Mouse (Mus musculus) B cell, adult 2 months (primary cell): ENCODE measurements around the gene Casq1.
"Not testable (repeated sequence)": the region's sequence is repeated elsewhere in the genome, so short reads cannot be mapped to it uniquely, and the experiment has no call there.

Source experiments
- DNase-seq, 2 experiments: peaks; one replicate each; pipeline ENCODE4 v3.0.0; 2022

Casq1 gene

DNA sequence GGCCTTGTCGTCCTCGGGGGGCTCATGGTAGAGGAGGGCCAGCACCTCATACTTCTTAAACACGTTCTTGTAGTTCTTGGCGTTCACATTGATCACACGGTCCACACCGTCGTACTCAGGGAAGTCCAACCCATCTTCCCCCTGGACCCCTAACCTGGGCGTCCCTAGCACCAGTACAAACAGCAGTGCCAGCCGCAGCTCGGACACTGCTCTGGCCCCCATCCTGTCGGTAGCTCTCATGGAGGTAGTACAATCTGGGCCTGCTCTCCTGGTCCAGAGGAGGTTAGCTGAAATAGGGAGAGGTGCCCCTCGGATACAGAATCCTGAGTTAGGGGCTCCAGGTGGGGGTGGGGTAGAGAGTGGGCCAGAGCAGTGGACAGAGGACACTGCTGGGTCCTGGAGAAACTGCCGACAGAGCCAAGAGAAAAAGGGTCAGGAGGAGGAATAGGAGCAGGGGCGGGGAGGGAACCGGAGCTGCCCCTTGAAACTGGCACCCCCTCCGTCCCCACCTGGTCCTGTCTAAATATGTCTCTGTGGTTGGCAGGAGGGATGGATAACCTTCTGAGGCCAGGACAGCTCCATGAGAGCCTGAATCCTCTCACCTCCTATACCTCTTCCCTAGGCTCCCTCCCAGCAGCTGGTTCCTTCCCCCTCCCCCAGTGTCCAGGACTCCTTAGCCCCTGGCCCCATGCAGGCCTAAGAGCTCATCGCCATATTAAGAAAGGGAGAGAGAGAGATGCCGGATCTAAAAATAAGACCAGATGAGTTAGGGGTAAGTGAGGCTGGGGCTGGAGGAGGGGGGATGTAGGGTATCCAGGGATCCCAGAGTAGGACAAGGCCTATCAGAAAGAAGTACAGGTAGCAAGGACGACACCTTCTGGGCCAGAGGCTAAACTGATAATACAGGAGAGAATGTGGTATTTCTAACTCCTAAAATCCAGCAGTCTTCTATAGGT, at the start of gene Casq1:
TSS of gene Casq1 (minus strand) at position 418 of the 956 bp plus-strand sequence.
- no peak for DNase-seq

DNA sequence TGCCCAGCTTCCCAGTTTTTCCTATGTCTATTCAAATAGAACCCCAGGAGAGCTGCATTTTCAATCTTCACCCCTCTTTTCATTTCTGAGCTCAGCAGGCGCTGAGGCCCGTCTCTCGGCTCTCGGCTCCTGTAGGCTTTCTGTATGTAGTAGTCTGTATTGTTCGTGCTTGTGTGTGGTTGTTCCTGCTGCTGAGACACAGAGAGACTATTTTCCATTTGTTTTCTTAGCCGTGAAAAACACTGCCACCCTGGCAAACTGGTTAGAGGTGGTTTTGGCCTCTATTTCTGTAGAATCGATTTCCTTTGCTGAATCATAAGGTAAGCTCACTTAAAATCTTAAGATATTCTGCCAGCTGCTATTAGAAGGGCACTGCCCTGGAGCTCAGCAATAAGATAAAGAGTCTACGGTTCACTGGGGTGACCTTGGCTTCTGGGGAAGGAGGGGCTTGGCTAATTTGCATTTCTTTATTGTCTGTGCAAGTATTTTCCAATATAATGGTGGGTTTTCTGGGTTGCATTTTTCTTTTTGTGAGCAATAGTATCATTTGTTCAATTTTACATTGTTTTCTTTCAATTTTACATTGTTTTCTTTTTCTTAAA, 41.9 kb upstream of the Casq1 start, which contains the start of gene Igsf8:
TSS of gene Igsf8 (plus strand) at position 165 of the 602 bp plus-strand sequence.
- DNase-seq = no peak

- no peak for DNase-seq
Observed at GRCm38 (mm10) chr1:172258314-172258713, 38.6 kb upstream of the Casq1 start, which contains the start of gene Atp1a4. TSS of gene Atp1a4 (minus strand) at chr1:172258414.

DNA sequence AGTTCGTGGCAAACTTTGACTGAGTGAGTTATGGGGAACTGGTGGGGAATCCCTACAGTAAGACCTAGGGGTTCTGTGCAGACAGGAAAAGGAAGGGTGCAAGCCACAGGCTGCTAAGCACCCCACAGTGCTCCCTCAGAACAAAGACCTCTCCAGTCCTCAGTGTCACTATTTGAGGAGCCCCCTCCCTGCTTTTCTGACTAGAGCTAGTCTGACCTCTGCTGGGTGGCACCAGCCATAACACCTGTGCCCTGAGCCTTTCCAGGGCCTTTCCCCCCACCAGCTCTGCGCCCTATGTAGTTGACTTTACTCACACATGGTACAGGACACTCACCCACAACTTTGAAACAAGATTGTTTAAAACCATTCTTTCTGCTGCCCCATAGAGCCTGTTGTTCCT, 28.0 kb upstream of the Casq1 start:
- DNase-seq = peak; percentile 31 to 32

- DNase-seq = no peak
Observed at GRCm38 (mm10) chr1:172247216-172247615, 27.5 kb upstream of the Casq1 start.

DNA sequence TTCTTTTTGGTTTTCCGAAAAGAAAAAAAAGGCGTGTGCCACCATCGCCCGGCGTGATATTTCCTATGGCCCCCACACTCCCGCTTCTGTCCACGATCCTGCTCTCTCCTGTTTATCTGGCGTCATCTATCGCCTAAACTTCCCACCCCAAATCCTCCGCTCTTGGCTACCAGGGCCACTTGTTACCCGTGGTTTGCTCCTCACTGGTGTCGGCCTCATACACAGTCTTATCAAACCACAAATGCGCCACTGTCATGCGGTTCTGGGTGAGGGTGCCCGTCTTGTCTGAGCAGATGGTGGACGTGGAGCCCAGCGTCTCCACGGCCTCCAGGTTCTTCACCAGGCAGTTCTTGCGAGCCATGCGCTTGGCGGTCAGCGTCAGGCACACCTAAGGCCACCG, 25.0 kb upstream of the Casq1 start:
- not testable (repeated sequence) for DNase-seq

DNA sequence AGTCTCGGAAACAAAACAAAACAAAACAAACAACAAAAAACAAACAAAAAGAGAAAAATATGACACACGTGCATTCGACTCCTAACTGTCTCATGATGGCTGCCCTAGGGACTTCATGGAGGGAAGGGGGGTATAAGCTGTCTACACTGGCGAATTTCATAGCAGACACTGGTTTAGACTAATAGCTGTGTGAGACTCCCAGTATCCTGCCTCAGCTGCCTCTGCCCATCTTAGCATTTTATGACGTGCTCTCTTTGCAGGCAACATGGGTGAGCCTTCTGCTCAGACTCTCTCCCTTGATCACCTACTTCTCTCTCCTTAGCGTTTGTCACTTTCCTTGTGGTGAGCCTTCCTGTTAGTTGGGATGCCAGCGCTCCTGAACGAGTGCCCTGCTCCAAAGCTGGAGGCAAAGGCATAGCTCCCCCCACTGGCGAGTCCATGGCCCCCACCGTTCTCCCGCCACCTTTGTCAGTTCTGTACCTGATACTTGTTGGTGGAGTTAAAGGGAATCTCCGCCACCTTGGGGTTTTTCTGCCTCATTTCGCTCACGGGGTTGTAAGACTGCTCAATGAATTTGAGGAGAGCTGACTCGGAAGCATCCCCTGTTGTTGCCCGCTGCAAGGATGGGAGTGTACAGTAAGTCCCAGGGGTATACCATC, 24.0 kb upstream of the Casq1 start:
- DNase-seq = no peak

- DNase-seq = no peak
Observed at GRCm38 (mm10) chr1:172242401-172242800, 22.7 kb upstream of the Casq1 start.

GRCm38 (mm10) chr1:172240945-172241708, 21.5 kb upstream of the Casq1 start:
- DNase-seq = no peak

DNA sequence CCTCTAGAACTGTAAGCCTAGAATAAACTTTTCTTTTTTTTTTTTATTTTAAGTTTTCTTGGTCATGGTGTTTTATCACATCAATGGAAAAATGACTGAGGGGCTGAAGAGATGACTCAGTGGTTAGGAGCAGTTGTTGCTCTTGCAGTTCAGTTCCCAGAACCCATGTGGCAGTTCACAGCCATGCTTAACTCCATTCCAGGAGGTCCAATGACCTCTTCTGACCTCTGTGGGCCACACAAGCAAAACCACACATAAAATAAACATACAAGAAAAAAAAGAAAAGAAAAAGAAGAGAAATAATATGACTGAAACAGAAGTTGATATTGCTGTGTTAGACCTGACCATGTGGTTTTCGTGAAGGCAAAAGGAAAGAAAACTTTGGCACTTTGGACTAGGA, 9.5 kb upstream of the Casq1 start:
- no peak for DNase-seq

- DNase-seq = no peak
Observed at GRCm38 (mm10) chr1:172228209-172228608, 8.5 kb upstream of the Casq1 start.

DNA sequence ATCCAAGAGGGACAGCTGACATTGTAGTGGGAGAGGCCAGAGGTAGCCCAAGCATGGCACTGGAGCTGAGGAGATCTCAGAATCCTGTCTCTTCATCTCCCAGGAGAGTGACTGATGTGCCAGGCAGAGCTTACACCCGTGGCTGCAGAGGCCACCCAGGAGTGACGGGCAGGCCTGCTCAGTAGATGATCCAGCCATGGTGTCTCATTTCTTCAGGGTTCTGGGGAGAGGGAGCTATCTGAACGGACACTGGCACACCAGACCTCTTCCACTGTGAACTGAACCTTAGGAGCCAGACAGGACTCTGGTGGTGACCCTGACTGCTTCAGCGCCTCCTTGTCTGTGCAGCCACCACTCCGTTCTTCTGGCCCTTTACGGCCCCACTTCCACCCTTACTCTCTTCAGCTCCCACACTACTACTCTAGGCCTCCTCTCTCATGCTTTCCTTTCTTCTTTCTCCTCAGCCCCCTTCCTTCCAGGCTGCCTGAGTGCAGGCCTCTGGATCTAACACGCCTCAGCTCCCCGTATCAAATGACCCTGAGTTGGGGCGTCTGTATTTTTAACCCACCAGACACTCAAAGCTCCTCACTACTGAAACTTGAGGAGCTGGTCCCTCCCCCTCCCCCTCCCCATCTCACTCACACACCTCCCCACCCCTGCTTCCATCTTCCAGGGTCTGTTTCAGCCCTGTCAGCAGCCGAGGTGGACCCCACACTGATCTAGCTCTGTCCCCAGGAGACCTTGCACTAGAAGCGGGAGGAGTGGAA, 1.8 kb upstream of the Casq1 start:
- DNase-seq = no peak

DNA sequence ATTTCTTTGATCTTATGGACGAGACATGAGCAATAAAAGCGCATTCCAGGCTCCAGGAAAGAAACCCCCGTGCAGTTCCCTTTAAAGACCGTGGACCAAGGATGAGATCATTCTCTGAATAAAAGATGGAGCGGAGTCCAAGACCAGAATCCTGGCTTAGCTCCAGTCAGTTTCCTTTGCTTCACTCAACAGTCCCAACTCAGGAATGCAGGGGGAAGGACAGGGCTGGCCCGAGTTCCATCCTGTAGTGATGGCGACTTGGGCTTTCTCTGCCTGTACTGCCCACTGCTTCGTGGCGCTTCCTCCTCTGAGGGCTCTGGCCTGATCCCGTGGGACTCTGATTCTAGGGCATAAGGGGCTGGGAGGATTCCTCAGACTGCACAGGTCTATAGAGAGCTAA, 746 bp upstream of the Casq1 start:
- no peak for DNase-seq

- no peak for DNase-seq
Observed at GRCm38 (mm10) chr1:172218164-172218910, 1.3 kb downstream of the Casq1 start.

- peak; percentile 95 to 96 for DNase-seq
Observed at GRCm38 (mm10) chr1:172217148-172217547, 2.5 kb downstream of the Casq1 start.

GRCm38 (mm10) chr1:172214748-172215147, 4.9 kb downstream of the Casq1 start:
- no peak for DNase-seq

GRCm38 (mm10) chr1:172213771-172214170, 5.9 kb downstream of the Casq1 start:
- DNase-seq = no peak

GRCm38 (mm10) chr1:172212776-172213175, 6.9 kb downstream of the Casq1 start:
- DNase-seq = no peak

DNA sequence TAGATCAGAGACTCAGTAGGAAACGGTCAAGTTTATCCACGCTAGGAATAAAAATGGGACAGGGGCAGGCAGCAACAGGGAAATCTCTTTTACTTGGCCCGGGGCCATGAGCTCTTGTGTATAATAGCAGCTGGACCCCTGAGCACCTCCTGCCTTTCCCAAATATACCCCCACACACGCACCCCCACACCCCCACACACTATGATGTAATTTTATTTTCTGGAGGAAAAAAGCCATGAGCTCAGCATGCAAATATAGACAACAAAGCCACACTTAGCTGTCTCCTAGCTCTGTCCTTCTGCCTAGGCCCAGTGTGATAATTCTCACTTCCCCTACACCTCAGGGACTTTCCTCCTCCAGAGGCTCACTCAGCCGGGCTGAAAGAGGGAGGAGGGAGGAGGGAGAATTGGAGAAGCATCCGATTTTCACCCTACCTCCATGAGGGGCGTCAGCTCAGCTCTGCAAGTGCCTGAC, 12.5 kb downstream of the Casq1 start:
- DNase-seq = peak; percentile 31 to 41

DNA sequence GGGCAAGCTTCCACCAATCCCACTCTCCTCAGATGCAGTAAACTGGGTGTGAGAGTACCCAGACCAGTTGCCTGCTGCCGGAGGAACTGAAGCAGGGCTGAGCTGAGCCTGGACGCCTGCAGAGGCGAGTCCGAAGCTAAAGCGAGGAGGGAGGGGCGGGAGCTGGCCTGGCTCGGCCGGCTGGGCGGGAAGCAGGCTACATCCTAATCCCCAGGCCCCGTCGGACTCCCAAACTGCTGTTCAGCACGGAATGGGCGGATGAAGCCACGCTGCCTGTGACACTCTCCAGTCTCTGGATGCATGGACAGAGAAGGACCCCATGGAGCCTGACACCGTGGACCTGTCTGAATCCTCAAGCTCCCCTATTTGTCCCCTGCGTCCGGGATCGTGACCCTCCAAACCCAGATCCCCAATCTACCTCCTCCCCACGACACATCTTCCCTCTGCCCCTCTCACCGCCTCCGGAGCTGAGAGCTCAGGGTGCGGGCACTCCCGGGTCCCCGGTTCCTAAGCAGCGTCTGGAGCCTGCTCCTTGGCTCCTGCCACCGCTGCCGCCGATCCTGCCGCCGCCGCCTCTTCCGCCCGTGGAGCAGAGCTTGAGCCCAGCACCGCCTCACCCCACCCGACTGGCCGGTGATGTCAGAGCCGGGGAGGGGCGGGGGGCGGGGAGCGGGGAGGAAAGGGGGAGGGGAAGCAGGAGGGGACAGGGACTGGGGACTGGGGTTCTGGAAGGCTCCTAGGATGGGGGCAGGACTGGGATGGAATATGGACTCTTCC, 13.3 kb downstream of the Casq1 start, which contains the start of gene Pea15a:
TSS of gene Pea15a (minus strand) at position 664 of the 777 bp plus-strand sequence.
- DNase-seq = peak; percentile 73 to 74
